Mouse (Mus musculus): ENCODE results near the gene Fap.

The Fap gene

GRCm38 (mm10) chr2:62526399-62526798, 47.5 kb downstream of the Fap start:
- DNase-seq (ENCODE audit: low spot score): no peak

DNA sequence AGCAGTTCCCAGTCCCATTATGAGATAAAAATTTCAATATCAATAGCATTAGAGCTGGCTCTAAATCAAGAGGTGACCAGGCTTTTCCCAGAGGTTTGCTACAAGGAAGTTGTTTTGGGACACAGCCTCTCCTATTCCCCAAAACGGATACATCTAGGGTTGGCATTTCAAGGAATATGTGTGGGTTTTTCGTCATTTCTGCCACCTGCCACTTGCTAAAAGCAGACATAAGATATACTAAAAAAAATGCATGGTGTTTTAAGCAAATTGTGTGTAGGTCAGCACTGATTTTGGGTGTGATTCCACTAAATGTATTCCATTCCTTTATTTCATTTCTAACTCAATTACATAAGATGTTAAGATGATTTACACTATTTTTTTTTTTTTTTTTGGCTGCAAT, 56.1 kb downstream of the Fap start:
- no peak for DNase-seq (ENCODE audit: low spot score)

GRCm38 (mm10) chr2:62514477-62514876, 59.4 kb downstream of the Fap start:
- DNase-seq (ENCODE audit: low spot score): no peak

- DNase-seq (ENCODE audit: low spot score): no peak
Measured at GRCm38 (mm10) chr2:62513477-62513876, 60.4 kb downstream of the Fap start.

DNA sequence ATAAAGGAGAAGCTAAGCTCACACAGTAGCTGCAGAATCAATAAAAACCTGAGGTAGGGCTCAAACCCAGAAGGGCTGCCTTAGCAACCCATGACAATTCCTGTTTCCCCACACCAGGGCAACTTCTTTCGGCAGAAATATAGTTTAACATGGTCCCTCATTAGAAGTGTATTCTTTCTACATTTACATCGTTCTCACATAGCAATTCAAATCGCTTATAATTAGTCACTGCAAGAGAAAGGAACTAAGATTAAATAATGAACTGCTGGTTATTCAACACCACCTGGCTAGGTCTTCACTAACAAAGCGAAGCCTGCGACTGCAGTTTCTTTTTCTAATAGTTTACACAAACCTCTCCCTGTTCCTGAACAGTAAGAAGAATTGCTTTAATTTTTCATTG, 66.7 kb downstream of the Fap start:
- DNase-seq (ENCODE audit: low spot score): no peak

DNA sequence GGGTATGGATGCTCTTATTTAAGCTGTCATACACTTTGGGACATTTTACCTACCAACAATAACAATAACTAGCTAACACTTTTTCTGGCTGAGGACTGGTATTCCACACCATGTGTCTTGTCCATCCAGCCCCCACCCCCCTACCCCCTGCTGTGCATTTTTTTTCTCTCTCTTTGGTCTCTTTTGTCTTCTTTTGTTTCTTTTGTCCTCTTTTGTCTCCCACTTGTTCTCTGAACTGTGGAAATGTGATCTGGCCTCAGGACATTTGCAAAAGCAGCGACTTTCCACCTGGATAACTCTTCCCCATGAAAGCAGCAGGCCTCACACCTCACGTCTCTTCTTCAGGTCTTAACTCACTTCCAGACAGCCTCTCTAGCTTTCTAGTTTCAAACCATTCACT, 67.4 kb downstream of the Fap start:
- DNase-seq (ENCODE audit: low spot score): no peak

- DNase-seq (ENCODE audit: low spot score): no peak
Measured at GRCm38 (mm10) chr2:62504269-62504796, 69.5 kb downstream of the Fap start.

DNA sequence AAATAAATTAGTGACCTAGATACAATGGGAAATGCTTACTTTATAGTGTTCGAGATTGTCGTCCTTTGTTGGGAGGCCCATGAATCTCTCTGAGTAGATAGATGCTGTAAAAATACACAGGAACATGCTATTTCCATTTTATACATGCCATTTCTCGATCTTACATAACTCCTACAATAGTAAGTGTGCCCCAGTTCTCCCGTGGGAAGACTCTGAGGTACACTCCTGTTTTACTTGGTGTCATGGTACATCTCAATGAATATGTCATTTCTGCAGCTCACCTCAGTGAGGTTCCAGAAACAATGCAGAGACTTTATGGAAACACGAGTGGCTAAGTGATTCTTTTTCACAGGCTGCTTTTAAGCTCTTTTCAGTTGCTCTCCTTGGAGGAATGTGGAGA, 70.5 kb downstream of the Fap start:
- DNase-seq (ENCODE audit: low spot score): no peak

DNA sequence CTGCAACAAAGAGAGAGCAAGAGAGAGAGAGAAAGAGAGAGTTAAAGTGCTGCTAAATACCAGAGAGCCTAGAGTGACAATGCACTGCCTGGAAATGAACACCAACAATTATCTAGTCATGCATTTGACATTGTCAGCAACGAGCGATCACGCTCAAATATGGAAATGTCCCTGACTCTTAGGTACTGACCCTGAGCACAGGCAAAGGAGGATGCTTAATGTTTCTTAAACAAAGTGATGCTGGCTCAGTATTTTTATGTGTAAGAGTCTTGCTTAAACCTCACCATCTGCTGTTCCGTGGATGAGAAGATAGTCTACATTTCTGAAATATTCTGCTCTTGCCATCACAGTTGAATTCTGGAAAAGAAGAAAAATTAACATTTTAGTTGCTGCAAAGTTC, 71.4 kb downstream of the Fap start:
- no peak for DNase-seq (ENCODE audit: low spot score)

DNA sequence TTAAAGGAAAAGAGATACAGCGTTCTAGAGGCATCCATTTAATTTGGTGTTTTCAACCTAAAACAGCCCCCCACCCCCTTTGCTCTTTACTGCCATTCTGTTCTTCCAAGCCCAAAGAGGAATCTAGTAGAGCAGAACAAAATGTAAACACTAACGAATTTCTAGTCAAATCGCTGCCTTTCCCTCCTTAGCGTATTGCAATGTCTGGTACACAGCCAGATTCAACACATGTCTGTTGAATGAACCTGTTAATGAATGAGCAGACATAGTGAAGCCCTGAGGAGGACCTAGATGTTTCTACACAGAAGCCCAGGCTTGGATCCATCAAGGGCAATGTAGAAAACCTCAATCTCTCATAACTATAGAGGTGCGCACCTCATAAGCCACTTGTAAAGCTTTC, 75.1 kb downstream of the Fap start:
- DNase-seq (ENCODE audit: low spot score): no peak

DNA sequence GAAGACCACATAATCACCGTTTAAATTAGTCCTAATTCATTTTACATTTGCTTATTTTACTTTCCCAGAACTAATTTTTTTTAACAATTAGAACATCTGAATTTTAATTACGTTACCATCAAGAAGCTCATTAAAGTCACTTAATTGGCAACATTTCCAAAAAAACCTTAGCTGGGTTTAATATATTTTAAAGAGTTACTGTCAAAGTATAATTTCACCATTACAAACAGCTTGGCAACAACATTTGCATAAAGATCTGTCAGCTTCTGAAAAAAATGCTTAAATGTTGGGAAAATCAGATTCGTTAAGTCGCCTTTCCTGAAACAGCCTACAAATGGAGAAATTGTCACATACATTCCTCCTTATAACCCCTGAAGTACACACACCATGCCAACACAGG, 75.8 kb downstream of the Fap start:
- DNase-seq (ENCODE audit: low spot score): no peak

GRCm38 (mm10) chr2:62497333-62498002, 76.4 kb downstream of the Fap start:
- DNase-seq (ENCODE audit: low spot score): no peak

DNA sequence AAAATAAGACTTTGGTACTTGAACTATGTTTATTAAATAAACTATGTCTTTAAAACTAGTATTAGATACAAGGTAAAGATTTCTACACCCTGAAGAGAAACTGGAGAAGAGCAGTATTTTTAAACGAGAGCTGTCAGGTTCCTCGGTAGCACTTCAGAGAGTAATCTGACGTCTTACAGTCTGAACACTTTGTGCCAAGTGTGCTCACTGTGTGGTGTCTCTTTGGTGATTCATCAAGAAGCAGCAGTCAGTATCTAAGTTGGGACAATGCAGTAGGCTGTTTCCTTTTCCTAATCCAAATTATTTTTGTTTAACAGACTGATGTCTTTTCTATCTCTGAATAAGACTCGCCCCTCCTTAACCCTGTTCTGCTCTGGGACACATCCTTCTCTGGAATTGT, 78.5 kb downstream of the Fap start:
- no peak for DNase-seq (ENCODE audit: low spot score)

- DNase-seq (ENCODE audit: low spot score): no peak
Measured at GRCm38 (mm10) chr2:62489832-62490231, 84.0 kb downstream of the Fap start.

GRCm38 (mm10) chr2:62484906-62485305, 89.0 kb downstream of the Fap start:
- DNase-seq (ENCODE audit: low spot score): no peak

DNA sequence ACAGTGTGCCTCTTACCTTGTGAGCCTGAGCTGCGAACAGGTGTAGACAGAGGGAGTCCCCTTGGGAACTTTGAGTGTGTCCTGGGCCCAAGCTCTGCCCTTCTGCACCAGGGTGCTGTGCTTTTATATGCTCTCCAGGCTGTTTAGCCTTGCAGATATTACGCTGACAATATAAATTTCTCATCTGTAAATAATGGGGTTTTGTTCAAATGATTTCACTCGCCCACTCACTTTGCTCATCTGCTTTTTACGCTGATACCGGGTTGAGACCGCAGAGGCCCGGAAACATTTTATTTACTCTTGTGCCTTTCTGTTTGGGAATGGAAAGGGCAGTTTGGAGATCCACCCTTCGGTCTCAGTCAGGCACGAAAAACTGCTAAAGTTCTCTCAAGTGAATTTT, 90.3 kb downstream of the Fap start, which contains the start of gene Gcg:
Gene Gcg (minus strand): TSS at position 101 of the 400 bp plus-strand sequence.
- DNase-seq (ENCODE audit: low spot score): no peak

DNA sequence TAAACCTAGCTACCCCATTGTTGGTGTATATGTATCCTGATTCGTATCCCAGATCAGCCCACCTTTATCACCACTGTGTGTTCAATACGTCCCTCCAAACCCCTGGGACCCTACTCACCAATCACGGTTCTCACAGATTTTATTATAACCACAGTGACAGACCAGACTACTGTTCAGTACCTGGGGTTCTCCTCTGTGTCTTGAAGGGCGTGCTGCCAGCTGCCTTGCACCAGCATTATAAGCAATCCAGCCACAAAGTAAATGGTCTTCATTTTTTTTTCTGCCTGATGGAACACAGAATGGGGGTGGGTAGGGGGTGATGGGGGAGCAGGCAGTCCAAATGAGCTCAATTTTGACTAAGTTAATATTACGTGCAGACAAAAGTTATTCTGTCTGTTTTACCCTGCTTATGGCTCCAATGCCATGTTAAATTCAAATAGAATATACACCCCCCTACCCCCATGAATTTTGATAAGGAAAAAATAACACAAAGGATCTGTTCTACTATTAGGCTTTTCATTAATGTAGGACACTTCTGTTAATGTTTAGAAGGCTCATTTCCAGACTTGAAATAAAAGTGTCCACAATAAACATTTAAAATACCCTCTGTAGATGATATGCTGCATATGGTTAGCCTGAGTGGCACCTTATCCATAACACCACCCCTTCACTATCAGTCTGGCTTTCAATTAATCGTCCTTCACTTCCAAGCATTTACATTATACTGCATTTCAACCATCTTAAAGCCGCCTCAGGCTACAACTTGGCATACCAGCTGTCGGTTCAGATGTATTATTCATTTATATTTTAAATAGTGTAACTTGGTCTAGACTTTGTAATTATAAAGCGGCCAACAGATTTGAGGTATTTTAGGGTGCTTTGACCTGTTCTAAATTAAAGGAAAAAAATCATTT, 93.3 kb downstream of the Fap start:
- DNase-seq (ENCODE audit: low spot score): no peak

DNA sequence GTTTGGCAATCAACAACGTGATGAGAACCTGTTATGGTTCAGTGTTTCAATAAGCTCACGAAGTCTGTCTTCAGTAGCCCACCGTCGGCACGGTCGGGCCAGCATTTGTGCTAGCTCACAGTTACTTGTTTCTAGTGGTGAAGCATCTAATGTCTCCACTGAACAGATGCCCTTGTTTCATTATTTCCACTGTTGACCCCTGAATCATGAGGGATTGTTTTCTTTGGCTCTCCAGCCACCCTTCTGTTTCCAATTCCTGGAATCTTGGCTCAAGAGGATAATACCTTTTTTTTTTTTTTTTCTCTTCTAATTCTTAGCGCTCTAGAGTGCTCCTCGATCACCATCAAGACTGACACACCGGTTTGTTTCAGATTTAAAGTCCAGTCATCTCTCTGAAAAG, 104.3 kb downstream of the Fap start:
- DNase-seq (ENCODE audit: low spot score): no peak

GRCm38 (mm10) chr2:62463287-62463686, 110.6 kb downstream of the Fap start:
- DNase-seq (ENCODE audit: low spot score): no peak

DNA sequence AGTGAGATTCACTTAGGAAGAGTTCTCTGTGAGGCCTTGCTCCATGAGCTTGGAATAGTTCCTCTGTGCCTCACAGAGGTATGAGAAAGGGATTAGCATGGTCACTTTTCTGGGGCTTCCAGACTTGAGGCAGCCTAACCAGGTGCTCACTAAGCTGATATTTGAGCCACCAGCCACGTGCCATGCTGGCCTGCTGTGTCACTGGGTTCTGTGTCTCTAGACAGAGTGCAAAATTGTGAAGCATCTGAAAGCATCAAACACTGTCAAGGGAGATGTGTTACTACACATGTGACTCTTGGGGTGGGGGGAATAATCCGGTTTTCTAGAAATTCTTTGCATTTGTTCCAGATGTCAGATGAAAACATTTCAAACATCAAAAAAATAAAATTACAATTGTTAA, 111.7 kb downstream of the Fap start:
- DNase-seq (ENCODE audit: low spot score): no peak

DNA sequence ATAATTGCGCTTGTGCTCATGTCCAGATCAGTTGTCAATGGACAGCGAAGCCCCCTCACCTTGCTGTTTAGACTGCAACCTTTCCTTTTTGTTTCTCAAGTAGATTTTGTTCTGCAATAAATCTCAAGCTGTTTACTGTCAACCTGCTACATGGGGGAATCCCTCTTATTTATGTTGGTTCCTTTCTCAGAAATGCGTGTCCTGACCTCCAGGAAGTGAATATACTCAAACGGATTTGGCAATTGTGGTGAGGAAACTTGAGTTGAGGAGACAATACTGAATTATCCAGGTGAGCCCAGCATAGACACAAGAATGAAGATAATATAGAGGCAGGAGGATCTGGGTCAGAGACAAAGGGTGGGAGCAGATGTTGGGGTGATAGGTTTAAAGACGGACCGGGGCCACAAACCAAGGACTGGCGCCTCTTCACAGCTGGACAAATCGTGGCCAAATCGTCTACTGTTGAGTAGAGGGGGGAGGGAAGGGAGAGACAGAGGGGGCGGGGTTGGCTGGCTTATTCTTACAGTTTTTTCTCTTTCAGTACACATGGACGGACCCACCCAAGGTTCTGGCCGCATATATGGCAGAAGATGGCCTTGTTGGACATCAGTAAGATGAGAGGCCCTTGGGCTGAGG, 112.9 kb downstream of the Fap start:
- no peak for DNase-seq (ENCODE audit: low spot score)

DNA sequence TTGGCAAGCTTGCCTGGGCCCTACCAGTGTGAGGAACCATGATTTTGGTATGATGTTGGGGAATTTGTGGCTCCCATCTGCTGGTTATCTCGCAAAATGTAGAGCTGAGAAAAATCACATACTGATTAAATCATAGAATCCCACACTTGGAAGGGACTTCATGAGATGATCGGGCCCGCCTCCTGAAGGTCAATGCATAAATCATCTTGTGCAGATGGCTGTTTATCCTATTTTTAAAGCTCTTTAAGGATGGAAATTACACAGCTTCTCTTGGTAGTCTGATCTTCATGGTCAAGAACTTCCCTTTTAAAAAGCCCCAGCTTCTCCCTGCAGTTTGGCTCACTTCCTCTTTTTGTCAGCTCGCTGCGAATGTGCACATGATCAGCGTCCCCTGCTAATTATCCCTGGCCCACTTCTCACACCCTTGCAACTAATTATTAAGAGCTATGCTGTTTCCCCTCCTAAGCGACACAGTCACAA, 113.6 kb downstream of the Fap start:
- DNase-seq (ENCODE audit: low spot score): no peak

All from T-cell, adult 2 months (primary cell).